ENCODE assay signal across 29 mouse cellular contexts in genomic region chr4:35927722-35928121, GRCm38 (mm10).
DNase-seq lines count a peak whose midpoint lies in the region; ATAC-seq and TF ChIP-seq lines count a peak whose summit lies in the region.
"Had no signal": no experiment of that assay in that cellular context is flagged by ENCODE, and none has a peak within 500 bp of the region (broad histone marks: within the 10 kb centered on the region; RNA-seq: fewer than 3 reads in every experiment).

No protein-coding gene starts in this region.

- no peaks in the 10 kb centered on the region for H3K27me3 ChIP-seq in forebrain, embryonic 11.5 days (ENCODE audit: control insufficient read depth, insufficient read depth, low read length)
- H3K27me3 ChIP-seq in forebrain, embryonic 10.5 days (ENCODE audit: poor library complexity, severe bottlenecking), result no peaks in the 10 kb centered on the region
- no peaks in the 10 kb centered on the region for H3K27me3 ChIP-seq in midbrain, embryonic 13.5 days
- H3K27me3 ChIP-seq in midbrain, postnatal 0 days (ENCODE audit: insufficient read depth, low read length), result no peaks in the 10 kb centered on the region
- H3K27me3 ChIP-seq in forebrain, embryonic 15.5 days, result no peaks in the 10 kb centered on the region
- H3K27me3 ChIP-seq: heart, embryonic 15.5 days; limb, embryonic 15.5 days; midbrain, embryonic 12.5 days; neural tube, embryonic 13.5 days had no signal

- ATAC-seq in forebrain, embryonic 11.5 days (replicated peaks; ENCODE audit: low FRiP score), result 0 out of 2 replicates have a peak, but pooled peaks have one; percentile 46
- ATAC-seq in midbrain, embryonic 13.5 days, result peak; percentile 43; the same call in 1 of the 2 replicates
- no peak for ATAC-seq in midbrain, postnatal 0 days (ENCODE audit: low FRiP score)
- ATAC-seq in forebrain, embryonic 15.5 days (replicated peaks), result peak; percentile 64; the same call in 1 of the 2 replicates
- ATAC-seq: intestine, postnatal 0 days had no signal

- H3K9ac ChIP-seq in forebrain, embryonic 11.5 days (ENCODE audit: low read length), result no peak overlapping the region
- H3K9ac ChIP-seq in midbrain, embryonic 13.5 days (replicated peaks), result no peak overlapping the region
- H3K9ac ChIP-seq in midbrain, postnatal 0 days (replicated peaks; ENCODE audit: low read length, poor library complexity, severe bottlenecking), result no peak overlapping the region
- no peak overlapping the region for H3K9ac ChIP-seq in forebrain, embryonic 15.5 days (replicated peaks)
- H3K9ac ChIP-seq: heart, embryonic 15.5 days; limb, embryonic 15.5 days; liver, embryonic 14.5 days; lung, embryonic 14.5 days; midbrain, embryonic 12.5 days; neural tube, embryonic 13.5 days had no signal

- no peaks in the 10 kb centered on the region for H3K36me3 ChIP-seq in forebrain, embryonic 11.5 days (ENCODE audit: control insufficient read depth, insufficient read depth, low read length)
- H3K36me3 ChIP-seq in forebrain, embryonic 10.5 days (replicated peaks), result no peaks in the 10 kb centered on the region
- H3K36me3 ChIP-seq in midbrain, embryonic 13.5 days, result no peaks in the 10 kb centered on the region
- H3K36me3 ChIP-seq in midbrain, postnatal 0 days (ENCODE audit: insufficient read depth, low read length), result no peaks in the 10 kb centered on the region
- no peaks in the 10 kb centered on the region for H3K36me3 ChIP-seq in forebrain, embryonic 15.5 days
- H3K36me3 ChIP-seq: G1E; heart, embryonic 10.5 days; heart, embryonic 15.5 days; limb, embryonic 10.5 days; limb, embryonic 15.5 days; midbrain, embryonic 12.5 days; neural tube, embryonic 13.5 days had no signal

- H3K4me3 ChIP-seq in forebrain, embryonic 11.5 days (ENCODE audit: low read depth, low read length), result no peak overlapping the region
- H3K4me3 ChIP-seq in forebrain, embryonic 10.5 days, result no peak overlapping the region
- H3K4me3 ChIP-seq in midbrain, embryonic 13.5 days (replicated peaks), result no peak overlapping the region
- H3K4me3 ChIP-seq in midbrain, postnatal 0 days (ENCODE audit: low read depth, low read length), result no peak overlapping the region
- no peak overlapping the region for H3K4me3 ChIP-seq in forebrain, embryonic 15.5 days
- H3K4me3 ChIP-seq: erythroblast, embryonic 14.5 days; heart, embryonic 10.5 days; heart, embryonic 15.5 days; limb, embryonic 10.5 days; limb, embryonic 15.5 days; midbrain, embryonic 12.5 days; neural tube, embryonic 13.5 days had no signal

- DNase-seq in forebrain, embryonic 11.5 days (ENCODE audit: low spot score), result no peak
- DNase-seq in forebrain, embryonic 10.5 days (ENCODE audit: extremely low spot score, low spot score), result no peak
- no peak for DNase-seq in midbrain, postnatal 0 days (ENCODE audit: low spot score)
- peak; percentile 35 for DNase-seq in mesoderm, embryonic 11.5 days (ENCODE audit: low read depth, low spot score)
- DNase-seq in lung, adult 18-20 months, result no peak
- no peak for DNase-seq in cerebellum, postnatal 25 days
- DNase-seq: adrenal gland, adult 8-10 months; cerebellum, adult 9-10 months; gastrocnemius, postnatal 25 days; heart, adult 11 months; kidney, adult 9 months; kidney, postnatal 10 days; layer of hippocampus, postnatal 36 days; lung, embryonic 14.5 days; right cerebral cortex, adult 18-20 months; spleen, adult 18-20 months; thymus, postnatal 14 days had no signal

- H3K4me1 ChIP-seq in forebrain, embryonic 11.5 days (replicated peaks; ENCODE audit: control insufficient read depth, insufficient read depth, low read length), result no peaks in the 10 kb centered on the region
- H3K4me1 ChIP-seq in forebrain, embryonic 10.5 days, result no peaks in the 10 kb centered on the region; the same call in 1 of the 2 replicates
- H3K4me1 ChIP-seq in midbrain, embryonic 13.5 days (replicated peaks), result no peaks in the 10 kb centered on the region
- H3K4me1 ChIP-seq in midbrain, postnatal 0 days (ENCODE audit: insufficient read depth, low read length), result no peaks in the 10 kb centered on the region
- H3K4me1 ChIP-seq in forebrain, embryonic 15.5 days, result peaks cover 4% of the 10 kb centered on the region; the same call in 1 of the 2 replicates
- H3K4me1 ChIP-seq: heart, embryonic 10.5 days; heart, embryonic 15.5 days; limb, embryonic 10.5 days; limb, embryonic 15.5 days; midbrain, embryonic 12.5 days had no signal

- H3K4me2 ChIP-seq in forebrain, embryonic 11.5 days (ENCODE audit: low read depth, low read length, severe bottlenecking), result no peak overlapping the region
- H3K4me2 ChIP-seq in midbrain, embryonic 13.5 days (replicated peaks), result no peak overlapping the region
- no peak overlapping the region for H3K4me2 ChIP-seq in midbrain, postnatal 0 days (ENCODE audit: low read depth, low read length, poor library complexity, severe bottlenecking)
- H3K4me2 ChIP-seq in forebrain, embryonic 15.5 days (replicated peaks), result no peak overlapping the region
- H3K4me2 ChIP-seq: heart, embryonic 15.5 days; limb, embryonic 15.5 days; lung, embryonic 14.5 days; midbrain, embryonic 12.5 days; neural tube, embryonic 13.5 days had no signal

- no peak for TF ChIP-seq CTCF in midbrain, postnatal 0 days (IDR thresholded peaks at IDR 0.05)

- no peak overlapping the region for H3K27ac ChIP-seq in forebrain, embryonic 11.5 days (ENCODE audit: low read depth, low read length)
- no peak overlapping the region for H3K27ac ChIP-seq in forebrain, embryonic 10.5 days
- no peak overlapping the region for H3K27ac ChIP-seq in midbrain, embryonic 13.5 days
- H3K27ac ChIP-seq in midbrain, postnatal 0 days (ENCODE audit: low read depth, low read length), result no peak overlapping the region
- H3K27ac ChIP-seq in forebrain, embryonic 15.5 days (replicated peaks), result no peak overlapping the region
- H3K27ac ChIP-seq: heart, embryonic 10.5 days; heart, embryonic 15.5 days; limb, embryonic 10.5 days; limb, embryonic 15.5 days; liver, embryonic 14.5 days; midbrain, embryonic 12.5 days; neural tube, embryonic 13.5 days had no signal

- H3K9me3 ChIP-seq in forebrain, embryonic 11.5 days (ENCODE audit: control insufficient read depth, low read length), result no peaks in the 10 kb centered on the region
- H3K9me3 ChIP-seq in forebrain, embryonic 10.5 days, result no peaks in the 10 kb centered on the region
- no peaks in the 10 kb centered on the region for H3K9me3 ChIP-seq in midbrain, embryonic 13.5 days
- H3K9me3 ChIP-seq in midbrain, postnatal 0 days (ENCODE audit: low read length), result no peaks in the 10 kb centered on the region
- no peaks in the 10 kb centered on the region for H3K9me3 ChIP-seq in forebrain, embryonic 15.5 days
- H3K9me3 ChIP-seq: G1E; heart, embryonic 10.5 days; heart, embryonic 15.5 days; limb, embryonic 10.5 days; limb, embryonic 15.5 days; midbrain, embryonic 12.5 days; neural tube, embryonic 13.5 days had no signal

- 64% methylated on average over 2 of the region's 2 CpGs for WGBS in forebrain, embryonic 11.5 days
- WGBS in forebrain, embryonic 10.5 days, result 83% methylated on average over 2 of the region's 2 CpGs
- 50% methylated on average over 2 of the region's 2 CpGs for WGBS in midbrain, embryonic 13.5 days
- WGBS in midbrain, postnatal 0 days, result 55% methylated on average over 2 of the region's 2 CpGs
- 12% methylated on average over 2 of the region's 2 CpGs for WGBS in forebrain, embryonic 15.5 days
